Mouse (Mus musculus) stomach, embryonic 16.5 days (tissue): ENCODE measurements around the gene Trpm8. TPM values are rescaled to one million over a fixed set of nuclear protein-coding genes. Genes with fewer than 3 reads are reported as not detected.

ENCODE experiments used
- ATAC-seq: fragments of 200-750 bp; cut with Nextera tagmentation; 2 replicates; pipeline ENCODE4 v1.8.0; 2017; ENCODE audit warnings: moderate number of reproducible peaks, moderate TSS enrichment; ENCODE audit not compliant: insufficient read depth, low FRiP score
- H3K27ac ChIP-seq: fragments of 300-500 bp; sonication (generic); 2 replicates; pipeline ENCODE4 v1.5.1; 2014; ENCODE audit warnings: low read length
- H3K27me3 ChIP-seq: fragments of 300-500 bp; sonication (generic); 2 replicates; pipeline ENCODE4 v1.6.1; 2014; ENCODE audit warnings: low read length, control low read depth, mixed read lengths; ENCODE audit not compliant: control insufficient read depth, insufficient read depth
- H3K36me3 ChIP-seq: fragments of 300-500 bp; sonication (generic); 2 replicates; pipeline ENCODE4 v1.6.1; 2014; ENCODE audit warnings: low read length; ENCODE audit not compliant: control insufficient read depth, insufficient read depth
- H3K4me1 ChIP-seq: fragments of 300-500 bp; sonication (generic); 2 replicates; pipeline ENCODE4 v1.6.1; 2014; ENCODE audit warnings: low read length, control low read depth, mixed read lengths; ENCODE audit not compliant: control insufficient read depth, insufficient read depth
- H3K4me2 ChIP-seq: fragments of 300-500 bp; sonication (generic); 2 replicates; pipeline ENCODE4 v1.6.1; 2014; ENCODE audit warnings: low read depth, low read length, mixed read lengths
- H3K4me3 ChIP-seq: fragments of 300-500 bp; sonication (generic); replicated peaks from 2 replicates; pipeline ENCODE4 v1.5.1; 2014; ENCODE audit warnings: mild to moderate bottlenecking, low read length
- H3K9ac ChIP-seq: fragments of 300-500 bp; sonication (generic); 2 replicates; pipeline ENCODE4 v1.6.1; 2014; ENCODE audit warnings: low read length
- H3K9me3 ChIP-seq: fragments of 300-500 bp; sonication (generic); replicated peaks from 2 replicates; pipeline ENCODE4 v1.6.1; 2016; ENCODE audit warnings: low read length, control low read depth; ENCODE audit not compliant: control insufficient read depth
- WGBS: fragments of 180-500 bp; shearing (Covaris S2); extraction: QIAGEN DNeasy Blood & Tissue Kit; methylation state at CpG from one replicate; pipeline ENCODE4 v1.1.7; 2014; 5-methylcytosine and 5-hydroxymethylcytosine counted together
- polyA plus RNA-seq: library from polyadenylated mRNA; unstranded; fragments of >200 nt; fragmentation: Nextera tagmentation; extraction: Ambion mirVana; gene quantifications from 2 replicates; pipeline ENCODE4 v1.2.1, GENCODE M21; 2015

Trpm8 gene
- polyA plus RNA-seq, 1 experiment from 2014 or later: not detected

GRCm38 (mm10) chr1:88233421-88234247 is 43.8 kb upstream of the Trpm8 start:
- Histone ChIP-seq H3K36me3 (no peaks in the 10 kb centered on the region), H3K4me2 (no peak overlapping the region), H3K9me3 (peaks cover 78% of the 10 kb centered on the region), H3K9ac (no peak overlapping the region), H3K27me3 (no peaks in the 10 kb centered on the region), H3K27ac (no peak overlapping the region), H3K4me1 (no peaks in the 10 kb centered on the region), H3K4me3 (no peak overlapping the region)
- WGBS: 68% methylated on average over 14 of the region's 14 CpGs
- ATAC-seq: peak; percentile 7; the same call in 1 of the 2 replicates

- Histone ChIP-seq H3K36me3 (no peaks in the 10 kb centered on the region), H3K9me3 (peaks cover 81% of the 10 kb centered on the region), H3K27ac (no peak overlapping the region), H3K4me2 (no peak overlapping the region), H3K4me3 (no peak overlapping the region), H3K4me1 (no peaks in the 10 kb centered on the region), H3K9ac (no peak overlapping the region), H3K27me3 (no peaks in the 10 kb centered on the region)
- no peak for ATAC-seq
- WGBS: 63% methylated on average over 4 of the region's 4 CpGs
Measured at GRCm38 (mm10) chr1:88234248-88234610, 43.2 kb upstream of the Trpm8 start.

- 42% methylated on average over 5 of the region's 5 CpGs for WGBS
- H3K4me1 ChIP-seq: no peaks in the 10 kb centered on the region
- no peaks in the 10 kb centered on the region for H3K36me3 ChIP-seq
- H3K27me3 ChIP-seq: no peaks in the 10 kb centered on the region
- peaks cover 83% of the 10 kb centered on the region for H3K9me3 ChIP-seq
- no peak overlapping the region for H3K4me3 ChIP-seq
- H3K4me2 ChIP-seq: no peak overlapping the region
- H3K9ac ChIP-seq: no peak overlapping the region
- H3K27ac ChIP-seq: no peak overlapping the region
- ATAC-seq: no peak
Measured at GRCm38 (mm10) chr1:88234646-88235045, 42.8 kb upstream of the Trpm8 start.

GRCm38 (mm10) chr1:88235046-88235893 is 42.2 kb upstream of the Trpm8 start:
- ATAC-seq: 0 out of 2 replicates have a peak, but pooled peaks have one; percentile 5
- H3K4me3 ChIP-seq: no peak overlapping the region
- H3K4me1 ChIP-seq: no peaks in the 10 kb centered on the region
- H3K27ac ChIP-seq: no peak overlapping the region
- no peaks in the 10 kb centered on the region for H3K36me3 ChIP-seq
- WGBS: 61% methylated on average over 11 of the region's 11 CpGs
- no peak overlapping the region for H3K4me2 ChIP-seq
- no peak overlapping the region for H3K9ac ChIP-seq
- H3K27me3 ChIP-seq: no peaks in the 10 kb centered on the region
- peaks cover 83% of the 10 kb centered on the region for H3K9me3 ChIP-seq

GRCm38 (mm10) chr1:88235894-88236415 is 41.5 kb upstream of the Trpm8 start:
- Histone ChIP-seq H3K27ac (no peak overlapping the region), H3K9me3 (peaks cover 85% of the 10 kb centered on the region), H3K36me3 (no peaks in the 10 kb centered on the region), H3K27me3 (no peaks in the 10 kb centered on the region), H3K4me3 (no peak overlapping the region), H3K4me1 (no peaks in the 10 kb centered on the region), H3K9ac (no peak overlapping the region), H3K4me2 (no peak overlapping the region)
- no peak for ATAC-seq
- WGBS: 61% methylated on average over 4 of the region's 4 CpGs

GRCm38 (mm10) chr1:88237311-88237710 is 40.1 kb upstream of the Trpm8 start:
- ATAC-seq: no peak
- Histone ChIP-seq H3K9me3 (peaks cover 74% of the 10 kb centered on the region), H3K9ac (no peak overlapping the region), H3K36me3 (no peaks in the 10 kb centered on the region), H3K27me3 (no peaks in the 10 kb centered on the region), H3K4me2 (no peak overlapping the region), H3K4me3 (no peak overlapping the region), H3K4me1 (no peaks in the 10 kb centered on the region), H3K27ac (no peak overlapping the region)
- 72% methylated on average over 5 of the region's 5 CpGs for WGBS

GRCm38 (mm10) chr1:88238771-88239170 is 38.7 kb upstream of the Trpm8 start:
- H3K4me3 ChIP-seq: no peak overlapping the region
- 74% methylated on average over 6 of the region's 6 CpGs for WGBS
- no peak overlapping the region for H3K4me2 ChIP-seq
- H3K27me3 ChIP-seq: no peaks in the 10 kb centered on the region
- H3K4me1 ChIP-seq: no peaks in the 10 kb centered on the region
- peak; percentile 7; the same call in 1 of the 2 replicates for ATAC-seq
- peaks cover 66% of the 10 kb centered on the region for H3K9me3 ChIP-seq
- no peaks in the 10 kb centered on the region for H3K36me3 ChIP-seq
- no peak overlapping the region for H3K27ac ChIP-seq
- H3K9ac ChIP-seq: no peak overlapping the region

- Histone ChIP-seq H3K27ac (no peak overlapping the region), H3K4me3 (no peak overlapping the region), H3K4me2 (no peak overlapping the region), H3K9me3 (peaks cover 55% of the 10 kb centered on the region), H3K36me3 (no peaks in the 10 kb centered on the region), H3K4me1 (no peaks in the 10 kb centered on the region), H3K9ac (no peak overlapping the region), H3K27me3 (no peaks in the 10 kb centered on the region)
- ATAC-seq: no peak
- WGBS: 72% methylated on average over 5 of the region's 5 CpGs
Measured at GRCm38 (mm10) chr1:88240072-88240471, 37.4 kb upstream of the Trpm8 start.

- peaks cover 50% of the 10 kb centered on the region for H3K9me3 ChIP-seq
- no peak overlapping the region for H3K9ac ChIP-seq
- no peak overlapping the region for H3K4me2 ChIP-seq
- H3K4me3 ChIP-seq: no peak overlapping the region
- no peaks in the 10 kb centered on the region for H3K4me1 ChIP-seq
- H3K27ac ChIP-seq: no peak overlapping the region
- no peaks in the 10 kb centered on the region for H3K36me3 ChIP-seq
- WGBS: 68% methylated on average over 4 of the region's 4 CpGs
- no peaks in the 10 kb centered on the region for H3K27me3 ChIP-seq
- ATAC-seq: no peak
Measured at GRCm38 (mm10) chr1:88240579-88240978, 36.9 kb upstream of the Trpm8 start.
